Mouse (Mus musculus): ENCODE data around the gene Uck2. TPM values are rescaled to one million over a fixed set of nuclear protein-coding genes. Genes with fewer than 3 reads are reported as not detected.
A peak's percentile ranks its signal among the peaks of the same experiment; 100 is the strongest.

The Uck2 gene
- polyA plus RNA-seq, 1 experiment from 2014 or later, result 86.3 TPM

GRCm38 (mm10) chr1:167269856-167270270, 15.3 kb downstream of the Uck2 start:
- 7% methylated on average over 6 of the region's 6 CpGs for WGBS
- Histone ChIP-seq H3K36me3 (ENCODE audit: control insufficient read depth, insufficient read depth, low read length) (no peaks in the 10 kb centered on the region), H3K9ac (replicated peaks; ENCODE audit: low read depth, low read length) (no peak overlapping the region), H3K4me2 (replicated peaks; ENCODE audit: low read depth, low read length) (peak overlapping the region; percentile 47), H3K27me3 (ENCODE audit: control insufficient read depth, insufficient read depth, low read length) (no peaks in the 10 kb centered on the region), H3K4me3 (ENCODE audit: low read depth, low read length) (0 out of 2 replicates have a peak overlapping the region, but pooled peaks have one; percentile 7), H3K9me3 (ENCODE audit: control insufficient read depth, low read depth, low read length) (no peaks in the 10 kb centered on the region), H3K27ac (ENCODE audit: low read length) (peak overlapping the region; percentile 71), H3K4me1 (ENCODE audit: control insufficient read depth, insufficient read depth, low read length) (peaks cover 38% of the 10 kb centered on the region)
- ATAC-seq (ENCODE audit: insufficient number of reproducible peaks, insufficient read depth, low FRiP score, low read depth), result peak; percentile 57; the same call in 1 of the 2 replicates

GRCm38 (mm10) chr1:167269350-167269811, 15.7 kb downstream of the Uck2 start:
- Histone ChIP-seq H3K36me3 (ENCODE audit: control insufficient read depth, insufficient read depth, low read length) (no peaks in the 10 kb centered on the region), H3K4me2 (replicated peaks; ENCODE audit: low read depth, low read length) (peak overlapping the region; percentile 47; the same call in 1 of the 2 replicates), H3K4me1 (ENCODE audit: control insufficient read depth, insufficient read depth, low read length) (peaks cover 38% of the 10 kb centered on the region), H3K9ac (replicated peaks; ENCODE audit: low read depth, low read length) (no peak overlapping the region), H3K27ac (ENCODE audit: low read length) (peak overlapping the region; percentile 71), H3K9me3 (ENCODE audit: control insufficient read depth, low read depth, low read length) (no peaks in the 10 kb centered on the region), H3K4me3 (ENCODE audit: low read depth, low read length) (no peak overlapping the region), H3K27me3 (ENCODE audit: control insufficient read depth, insufficient read depth, low read length) (no peaks in the 10 kb centered on the region)
- ATAC-seq (ENCODE audit: insufficient number of reproducible peaks, insufficient read depth, low FRiP score, low read depth), result no peak
- WGBS, result 30% methylated on average over 14 of the region's 14 CpGs

GRCm38 (mm10) chr1:167268360-167269063, 16.6 kb downstream of the Uck2 start:
- Histone ChIP-seq H3K4me2 (replicated peaks; ENCODE audit: low read depth, low read length) (no peak overlapping the region), H3K4me1 (ENCODE audit: control insufficient read depth, insufficient read depth, low read length) (peaks cover 32% of the 10 kb centered on the region), H3K4me3 (ENCODE audit: low read depth, low read length) (no peak overlapping the region), H3K9ac (replicated peaks; ENCODE audit: low read depth, low read length) (no peak overlapping the region), H3K27me3 (ENCODE audit: control insufficient read depth, insufficient read depth, low read length) (no peaks in the 10 kb centered on the region), H3K9me3 (ENCODE audit: control insufficient read depth, low read depth, low read length) (no peaks in the 10 kb centered on the region), H3K36me3 (ENCODE audit: control insufficient read depth, insufficient read depth, low read length) (no peaks in the 10 kb centered on the region), H3K27ac (ENCODE audit: low read length) (no peak overlapping the region)
- no peak for ATAC-seq (ENCODE audit: insufficient number of reproducible peaks, insufficient read depth, low FRiP score, low read depth)
- WGBS, result 84% methylated on average over 9 of the region's 9 CpGs

GRCm38 (mm10) chr1:167266720-167267119, 18.4 kb downstream of the Uck2 start:
- no peak overlapping the region for H3K4me3 ChIP-seq (ENCODE audit: low read depth, low read length)
- WGBS, result 82% methylated on average over 3 of the region's 3 CpGs
- H3K4me1 ChIP-seq (ENCODE audit: control insufficient read depth, insufficient read depth, low read length), result peaks cover 40% of the 10 kb centered on the region
- no peak overlapping the region for H3K27ac ChIP-seq (ENCODE audit: low read length)
- no peak overlapping the region for H3K9ac ChIP-seq (replicated peaks; ENCODE audit: low read depth, low read length)
- H3K27me3 ChIP-seq (ENCODE audit: control insufficient read depth, insufficient read depth, low read length), result no peaks in the 10 kb centered on the region
- no peaks in the 10 kb centered on the region for H3K36me3 ChIP-seq (ENCODE audit: control insufficient read depth, insufficient read depth, low read length)
- no peaks in the 10 kb centered on the region for H3K9me3 ChIP-seq (ENCODE audit: control insufficient read depth, low read depth, low read length)
- H3K4me2 ChIP-seq (replicated peaks; ENCODE audit: low read depth, low read length), result no peak overlapping the region
- ATAC-seq (ENCODE audit: insufficient number of reproducible peaks, insufficient read depth, low FRiP score, low read depth), result no peak

GRCm38 (mm10) chr1:167265366-167265765, 19.8 kb downstream of the Uck2 start:
- no peaks in the 10 kb centered on the region for H3K9me3 ChIP-seq (ENCODE audit: control insufficient read depth, low read depth, low read length)
- no peaks in the 10 kb centered on the region for H3K27me3 ChIP-seq (ENCODE audit: control insufficient read depth, insufficient read depth, low read length)
- no peak overlapping the region for H3K4me2 ChIP-seq (replicated peaks; ENCODE audit: low read depth, low read length)
- WGBS, result 78% methylated on average over 4 of the region's 4 CpGs
- H3K27ac ChIP-seq (ENCODE audit: low read length), result no peak overlapping the region
- no peak for ATAC-seq (ENCODE audit: insufficient number of reproducible peaks, insufficient read depth, low FRiP score, low read depth)
- H3K9ac ChIP-seq (replicated peaks; ENCODE audit: low read depth, low read length), result no peak overlapping the region
- H3K4me3 ChIP-seq (ENCODE audit: low read depth, low read length), result no peak overlapping the region
- no peaks in the 10 kb centered on the region; the same call in 1 of the 2 replicates for H3K36me3 ChIP-seq (ENCODE audit: control insufficient read depth, insufficient read depth, low read length)
- H3K4me1 ChIP-seq (ENCODE audit: control insufficient read depth, insufficient read depth, low read length), result peaks cover 30% of the 10 kb centered on the region

- Histone ChIP-seq H3K36me3 (ENCODE audit: control insufficient read depth, insufficient read depth, low read length) (no peaks in the 10 kb centered on the region; the same call in 1 of the 2 replicates), H3K27me3 (ENCODE audit: control insufficient read depth, insufficient read depth, low read length) (no peaks in the 10 kb centered on the region), H3K4me2 (replicated peaks; ENCODE audit: low read depth, low read length) (no peak overlapping the region), H3K9me3 (ENCODE audit: control insufficient read depth, low read depth, low read length) (no peaks in the 10 kb centered on the region), H3K4me3 (ENCODE audit: low read depth, low read length) (no peak overlapping the region), H3K4me1 (ENCODE audit: control insufficient read depth, insufficient read depth, low read length) (peaks cover 22% of the 10 kb centered on the region), H3K27ac (ENCODE audit: low read length) (no peak overlapping the region), H3K9ac (replicated peaks; ENCODE audit: low read depth, low read length) (no peak overlapping the region)
- 53% methylated on average over 10 of the region's 10 CpGs for WGBS
- ATAC-seq (ENCODE audit: insufficient number of reproducible peaks, insufficient read depth, low FRiP score, low read depth), result no peak
Measured at GRCm38 (mm10) chr1:167262489-167263041, 22.6 kb downstream of the Uck2 start.

- Histone ChIP-seq H3K4me1 (ENCODE audit: control insufficient read depth, insufficient read depth, low read length) (peaks cover 26% of the 10 kb centered on the region), H3K4me3 (ENCODE audit: low read depth, low read length) (no peak overlapping the region), H3K36me3 (ENCODE audit: control insufficient read depth, insufficient read depth, low read length) (no peaks in the 10 kb centered on the region; the same call in 1 of the 2 replicates), H3K9me3 (ENCODE audit: control insufficient read depth, low read depth, low read length) (no peaks in the 10 kb centered on the region), H3K9ac (replicated peaks; ENCODE audit: low read depth, low read length) (no peak overlapping the region), H3K27me3 (ENCODE audit: control insufficient read depth, insufficient read depth, low read length) (no peaks in the 10 kb centered on the region), H3K4me2 (replicated peaks; ENCODE audit: low read depth, low read length) (no peak overlapping the region), H3K27ac (ENCODE audit: low read length) (no peak overlapping the region)
- WGBS, result 76% methylated on average over 11 of the region's 11 CpGs
- no peak for ATAC-seq (ENCODE audit: insufficient number of reproducible peaks, insufficient read depth, low FRiP score, low read depth)
Measured at GRCm38 (mm10) chr1:167261750-167262149, 23.4 kb downstream of the Uck2 start.

GRCm38 (mm10) chr1:167259702-167260101, 25.4 kb downstream of the Uck2 start:
- no peaks in the 10 kb centered on the region for H3K9me3 ChIP-seq (ENCODE audit: control insufficient read depth, low read depth, low read length)
- 32% methylated on average over 10 of the region's 10 CpGs for WGBS
- H3K4me1 ChIP-seq (ENCODE audit: control insufficient read depth, insufficient read depth, low read length), result peaks cover 31% of the 10 kb centered on the region
- 0 out of 2 replicates have a peak overlapping the region, but pooled peaks have one; percentile 4 for H3K4me2 ChIP-seq (replicated peaks; ENCODE audit: low read depth, low read length)
- peak overlapping the region; percentile 2; the same call in 1 of the 2 replicates for H3K27ac ChIP-seq (ENCODE audit: low read length)
- H3K36me3 ChIP-seq (ENCODE audit: control insufficient read depth, insufficient read depth, low read length), result no peaks in the 10 kb centered on the region; the same call in 1 of the 2 replicates
- no peak for ATAC-seq (ENCODE audit: insufficient number of reproducible peaks, insufficient read depth, low FRiP score, low read depth)
- H3K27me3 ChIP-seq (ENCODE audit: control insufficient read depth, insufficient read depth, low read length), result no peaks in the 10 kb centered on the region
- no peak overlapping the region for H3K9ac ChIP-seq (replicated peaks; ENCODE audit: low read depth, low read length)
- H3K4me3 ChIP-seq (ENCODE audit: low read depth, low read length), result no peak overlapping the region

Data from stomach, embryonic 14.5 days (tissue).